Mouse (Mus musculus) brain, embryonic 14.5 days (tissue): Measurements from ENCODE around the gene Zfyve26. TPM values are rescaled to one million over a fixed set of nuclear protein-coding genes. Genes with fewer than 3 reads are reported as not detected.

ENCODE experiments used
- DNase-seq: peaks from one replicate; pipeline ENCODE4 v3.0.0-alpha.2; 2011; ENCODE audit warnings: low read depth
- CTCF ChIP-seq: fragments of 200-500 bp; IDR thresholded peaks from 2 replicates; pipeline ENCODE4 v1.5.1; 2012; ENCODE audit warnings: inconsistent platforms, mild to moderate bottlenecking, moderate library complexity, borderline replicate concordance; ENCODE audit not compliant: insufficient read depth, insufficient read length; ENCODE audit errors: extremely low read depth
- POLR2A ChIP-seq: fragments of 200-500 bp; IDR thresholded peaks from 2 replicates; pipeline ENCODE4 v1.6.1; 2012; ENCODE audit warnings: mild to moderate bottlenecking, inconsistent platforms, borderline replicate concordance; ENCODE audit not compliant: poor library complexity, insufficient read depth, insufficient read length, severe bottlenecking; ENCODE audit errors: extremely low read depth
- polyA plus RNA-seq: library from polyadenylated mRNA; depleted of rRNA; stranded (reverse); fragments of >200 nt; gene quantifications from 2 replicates; pipeline ENCODE4 v1.2.3, GENCODE M21; 2012

Gene Zfyve26
- polyA plus RNA-seq, 1 experiment = 25.0 TPM

GRCm38 (mm10) chr12:79253294-79254053 is 42.6 kb downstream of the Zfyve26 start:
- no peak for TF ChIP-seq POLR2A
- no peak for TF ChIP-seq CTCF
- DNase-seq = no peak

GRCm38 (mm10) chr12:79248110-79248509 is 48.0 kb downstream of the Zfyve26 start:
- TF ChIP-seq CTCF (no peak), POLR2A (no peak)
- no peak for DNase-seq

- TF ChIP-seq POLR2A (no peak), CTCF (no peak)
- no peak for DNase-seq
These were observed 53.2 kb downstream of the Zfyve26 start for GRCm38 (mm10) chr12:79242921-79243320.

GRCm38 (mm10) chr12:79241985-79242384 is 54.1 kb downstream of the Zfyve26 start:
- TF ChIP-seq POLR2A (no peak), CTCF (no peak)
- no peak for DNase-seq

- no peak for DNase-seq
- TF ChIP-seq CTCF = no peak
- TF ChIP-seq POLR2A = no peak
These were observed 60.5 kb downstream of the Zfyve26 start for GRCm38 (mm10) chr12:79235485-79236080.

- DNase-seq = no peak
- TF ChIP-seq POLR2A = no peak
- TF ChIP-seq CTCF = no peak
These were observed 78.6 kb downstream of the Zfyve26 start for GRCm38 (mm10) chr12:79217511-79217910.

GRCm38 (mm10) chr12:79211447-79211846 is 84.7 kb downstream of the Zfyve26 start:
- no peak for DNase-seq
- TF ChIP-seq CTCF = no peak
- no peak for TF ChIP-seq POLR2A

GRCm38 (mm10) chr12:79208703-79209464 is 87.2 kb downstream of the Zfyve26 start, which contains the start of gene Rdh12:
Gene Rdh12 (plus strand): TSS chr12:79208914.
- DNase-seq = peak; percentile 75
- no peak for TF ChIP-seq POLR2A
- no peak for TF ChIP-seq CTCF

GRCm38 (mm10) chr12:79201882-79202281 is 94.2 kb downstream of the Zfyve26 start:
- no peak for DNase-seq
- TF ChIP-seq POLR2A (no peak), CTCF (no peak)

GRCm38 (mm10) chr12:79197105-79197504 is 99.0 kb downstream of the Zfyve26 start:
- DNase-seq = no peak
- no peak for TF ChIP-seq CTCF
- no peak for TF ChIP-seq POLR2A

- DNase-seq = peak; percentile 83
- no peak for TF ChIP-seq POLR2A
- peak; percentile 73; the same call in 1 of the 2 replicates for TF ChIP-seq CTCF
These were observed 102.7 kb downstream of the Zfyve26 start for GRCm38 (mm10) chr12:79193441-79193840.
